Mouse (Mus musculus): ENCODE results near the gene Scn10a. TPM values are rescaled to one million over a fixed set of nuclear protein-coding genes. Genes with fewer than 3 reads are reported as not detected.

Scn10a gene
- total and polyA plus RNA-seq, 3 experiments = 0.27 to 2.9 TPM; not detected in 1

- Histone ChIP-seq H3K36me3 (ENCODE audit: control insufficient read depth in 1 of 2, insufficient read depth in 2 of 2, low read length in 2 of 2) (no peaks in the 10 kb centered on the region), H3K4me3 (ENCODE audit: control insufficient read depth in 1 of 2, insufficient read depth in 1 of 2, low read depth in 2 of 2, low read length in 2 of 2) (no peak overlapping the region), H3K27ac (ENCODE audit: control insufficient read depth, low read depth, low read length) (no peak overlapping the region), H3K27me3 (ENCODE audit: control insufficient read depth in 1 of 2, insufficient read depth in 2 of 2, low read length in 2 of 2) (no peaks in the 10 kb centered on the region), H3K9me3 (replicated peaks; ENCODE audit: insufficient read depth, low read length) (no peaks in the 10 kb centered on the region), H3K4me1 (ENCODE audit: control insufficient read depth in 1 of 2, insufficient read depth in 2 of 2, low read length in 2 of 2) (no peaks in the 10 kb centered on the region), H3K79me2 (ENCODE audit: control insufficient read depth, insufficient read depth, low read length, poor library complexity) (no peaks in the 10 kb centered on the region; the same call in 1 of the 2 replicates), H3K9ac (ENCODE audit: control insufficient read depth, low read depth, low read length, poor library complexity, severe bottlenecking) (no peak overlapping the region)
- peak; percentile 4 for DNase-seq (ENCODE audit: low read depth, low spot score)
- TF ChIP-seq MEF2A (IDR thresholded peaks at IDR 0.05; ENCODE audit: extremely low read depth, insufficient replicate concordance, low read depth, low read length, poor library complexity, severe bottlenecking) (no peak), GABPA (IDR thresholded peaks at IDR 0.05; ENCODE audit: low read depth, low read length) (no peak), HCFC1 (IDR thresholded peaks at IDR 0.05; ENCODE audit: low read depth, low read length) (no peak), ZC3H11A (IDR thresholded peaks at IDR 0.05; ENCODE audit: low read depth, low read length) (no peak), GATA1 (IDR thresholded peaks at IDR 0.05; ENCODE audit: low read depth, low read length) (no peak), USF1 (IDR thresholded peaks at IDR 0.05; ENCODE audit: low read depth, low read length) (no peak), ETS1 (IDR thresholded peaks at IDR 0.05; ENCODE audit: low read depth, low read length) (no peak), CTCF (IDR thresholded peaks at IDR 0.05 in 2 of 3, conservative IDR thresholded peaks at IDR 0.05 in 1 of 3; ENCODE audit: control insufficient read depth in 1 of 3, insufficient read depth in 1 of 3, low read depth in 2 of 3, low read length in 3 of 3, poor library complexity in 1 of 3, severe bottlenecking in 1 of 3) (no peak)
These were observed 150.4 kb downstream of the Scn10a start for GRCm38 (mm10) chr9:119568732-119569131.

DNA sequence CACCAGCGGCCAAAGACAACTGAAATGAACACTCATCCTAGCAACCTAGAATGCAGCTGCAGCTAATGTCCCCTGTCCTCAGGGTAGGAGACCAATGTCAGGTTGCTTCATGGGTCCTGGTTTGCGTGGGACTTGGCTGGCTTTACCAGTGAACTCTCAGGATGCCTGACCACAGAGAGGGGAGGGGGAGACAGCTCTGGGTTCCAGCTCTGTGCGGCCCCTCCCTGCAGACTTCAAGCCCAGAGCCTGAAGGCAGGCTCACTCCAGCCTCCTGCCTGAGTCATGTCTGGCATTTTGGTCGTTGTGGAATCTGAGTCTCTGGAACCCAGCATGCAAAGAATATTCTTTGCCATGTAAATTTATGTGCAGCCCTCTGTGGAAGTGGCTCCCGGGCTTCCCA is 151.3 kb downstream of the Scn10a start:
- Histone ChIP-seq H3K4me3 (ENCODE audit: control insufficient read depth in 1 of 2, insufficient read depth in 1 of 2, low read depth in 2 of 2, low read length in 2 of 2) (no peak overlapping the region), H3K4me1 (ENCODE audit: control insufficient read depth in 1 of 2, insufficient read depth in 2 of 2, low read length in 2 of 2) (no peaks in the 10 kb centered on the region), H3K9ac (ENCODE audit: control insufficient read depth, low read depth, low read length, poor library complexity, severe bottlenecking) (no peak overlapping the region), H3K36me3 (ENCODE audit: control insufficient read depth in 1 of 2, insufficient read depth in 2 of 2, low read length in 2 of 2) (no peaks in the 10 kb centered on the region), H3K79me2 (ENCODE audit: control insufficient read depth, insufficient read depth, low read length, poor library complexity) (no peaks in the 10 kb centered on the region; the same call in 1 of the 2 replicates), H3K27ac (ENCODE audit: control insufficient read depth, low read depth, low read length) (no peak overlapping the region), H3K27me3 (ENCODE audit: control insufficient read depth in 1 of 2, insufficient read depth in 2 of 2, low read length in 2 of 2) (no peaks in the 10 kb centered on the region), H3K9me3 (replicated peaks; ENCODE audit: insufficient read depth, low read length) (no peaks in the 10 kb centered on the region)
- DNase-seq (ENCODE audit: low read depth, low spot score) = no peak
- no peak for TF ChIP-seq GATA1 (IDR thresholded peaks at IDR 0.05; ENCODE audit: low read depth, low read length)

DNA sequence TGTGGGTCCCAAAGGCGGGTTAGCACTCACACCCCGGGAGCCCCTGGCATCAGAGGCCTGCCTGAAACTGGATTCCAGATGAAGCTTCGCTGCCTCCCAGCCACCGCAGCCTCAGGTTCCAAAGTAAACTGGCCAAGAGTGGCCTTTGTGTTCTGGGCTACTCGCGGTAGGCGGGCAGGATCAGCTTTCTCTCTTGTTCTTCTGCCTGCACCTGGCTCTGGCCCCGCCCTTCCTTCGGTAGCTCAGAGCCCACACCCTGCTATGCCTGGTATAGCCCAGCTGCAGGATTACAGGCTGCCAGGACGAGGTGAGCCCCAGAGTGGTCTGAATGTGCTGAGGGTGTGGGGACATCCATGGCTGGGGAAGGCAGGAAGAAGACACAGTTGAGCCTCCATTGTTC is 152.9 kb downstream of the Scn10a start:
- Histone ChIP-seq H3K9me3 (replicated peaks; ENCODE audit: insufficient read depth, low read length) (no peaks in the 10 kb centered on the region), H3K27me3 (ENCODE audit: control insufficient read depth in 1 of 2, insufficient read depth in 2 of 2, low read length in 2 of 2) (no peaks in the 10 kb centered on the region), H3K36me3 (ENCODE audit: control insufficient read depth in 1 of 2, insufficient read depth in 2 of 2, low read length in 2 of 2) (no peaks in the 10 kb centered on the region), H3K4me3 (ENCODE audit: control insufficient read depth in 1 of 2, insufficient read depth in 1 of 2, low read depth in 2 of 2, low read length in 2 of 2) (no peak overlapping the region), H3K9ac (ENCODE audit: control insufficient read depth, low read depth, low read length, poor library complexity, severe bottlenecking) (no peak overlapping the region), H3K79me2 (ENCODE audit: control insufficient read depth, insufficient read depth, low read length, poor library complexity) (no peaks in the 10 kb centered on the region), H3K27ac (ENCODE audit: control insufficient read depth, low read depth, low read length) (no peak overlapping the region), H3K4me1 (ENCODE audit: control insufficient read depth in 1 of 2, insufficient read depth in 2 of 2, low read length in 2 of 2) (no peaks in the 10 kb centered on the region)
- no peak for TF ChIP-seq USF1 (IDR thresholded peaks at IDR 0.05; ENCODE audit: low read depth, low read length)
- TF ChIP-seq KAT2A (conservative IDR thresholded peaks at IDR 0.05; ENCODE audit: low read depth, low read length) = no peak
- TF ChIP-seq ELF1 (IDR thresholded peaks at IDR 0.05; ENCODE audit: low read depth, low read length) = no peak
- no peak for TF ChIP-seq TCF12 (IDR thresholded peaks at IDR 0.05; ENCODE audit: low read depth, low read length)
- TF ChIP-seq MAZ (IDR thresholded peaks at IDR 0.05; ENCODE audit: low read depth, low read length) = no peak
- no peak for DNase-seq (ENCODE audit: low read depth, low spot score)
